Mouse (Mus musculus): ENCODE measurements around the gene Srrm1. TPM values are rescaled to one million over a fixed set of nuclear protein-coding genes. Genes with fewer than 3 reads are reported as not detected.

The Srrm1 gene
- total and polyA plus RNA-seq, 3 experiments: 26.9 to 285 (median 138) TPM

Other genes with a start within 250 kb of the Srrm1 start
- 3.7 and 4.3 TPM in 2 replicates for gene Runx3, start 232.7 kb downstream of the Srrm1 start, total RNA-seq (2012; rRNA removed)
- gene Runx3, start 232.7 kb downstream of the Srrm1 start, polyA plus RNA-seq (2012; ENCODE audit: insufficient read depth in 1 of 2, insufficient read length in 2 of 2, low read depth in 1 of 2, low replicate concordance in 2 of 2, missing spikeins in 1 of 2): 10 to 100 TPM in 1 of 2 experiments, not detected in 1; 29.2 TPM
- 32.9 and 51.1 TPM in 2 replicates for gene Clic4, start 80.5 kb downstream of the Srrm1 start, total RNA-seq (2012; rRNA removed)
- 100 to 1,000 TPM in 1 of 2 experiments, 10 to 100 TPM in 1; 83.8 to 274 TPM for gene Clic4, start 80.5 kb downstream of the Srrm1 start, polyA plus RNA-seq (2012; ENCODE audit: insufficient read depth in 1 of 2, insufficient read length in 2 of 2, low read depth in 1 of 2, low replicate concordance in 2 of 2, missing spikeins in 1 of 2)
- 0.08 TPM in 1 of 2 replicates, not detected in the other for gene Ncmap, start 44.9 kb upstream of the Srrm1 start, total RNA-seq (2012; rRNA removed)
- under 1 TPM in 1 of 2 experiments, not detected in 1; 0.22 TPM for gene Ncmap, start 44.9 kb upstream of the Srrm1 start, polyA plus RNA-seq (2012; ENCODE audit: insufficient read depth in 1 of 2, insufficient read length in 2 of 2, low read depth in 1 of 2, low replicate concordance in 2 of 2, missing spikeins in 1 of 2)
- gene Rcan3, start 80.5 kb upstream of the Srrm1 start, total RNA-seq (2012; rRNA removed): 6.5 and 7.9 TPM in 2 replicates
- 1 to 10 TPM in 1 of 2 experiments, not detected in 1; 7.8 TPM for gene Rcan3, start 80.5 kb upstream of the Srrm1 start, polyA plus RNA-seq (2012; ENCODE audit: insufficient read depth in 1 of 2, insufficient read length in 2 of 2, low read depth in 1 of 2, low replicate concordance in 2 of 2, missing spikeins in 1 of 2)
- not detected in 2 replicates for gene Stpg1, start 141.5 kb upstream of the Srrm1 start, total RNA-seq (2012; rRNA removed)
- gene Stpg1, start 141.5 kb upstream of the Srrm1 start, polyA plus RNA-seq (2012; ENCODE audit: insufficient read depth in 1 of 2, insufficient read length in 2 of 2, low read depth in 1 of 2, low replicate concordance in 2 of 2, missing spikeins in 1 of 2): under 1 TPM in 1 of 2 experiments, not detected in 1; 0.21 TPM
- gene Nipal3, start 141.7 kb upstream of the Srrm1 start, total RNA-seq (2012; rRNA removed): 3.5 TPM in 2 replicates
- 10 to 100 TPM in 1 of 2 experiments, not detected in 1; 10.4 TPM for gene Nipal3, start 141.7 kb upstream of the Srrm1 start, polyA plus RNA-seq (2012; ENCODE audit: insufficient read depth in 1 of 2, insufficient read length in 2 of 2, low read depth in 1 of 2, low replicate concordance in 2 of 2, missing spikeins in 1 of 2)
- not detected in 2 replicates for gene Grhl3, start 220.3 kb upstream of the Srrm1 start, total RNA-seq (2012; rRNA removed)
- not detected for gene Grhl3, start 220.3 kb upstream of the Srrm1 start, polyA plus RNA-seq (2012; ENCODE audit: insufficient read depth in 1 of 2, insufficient read length in 2 of 2, low read depth in 1 of 2, low replicate concordance in 2 of 2, missing spikeins in 1 of 2)